8 mouse cellular contexts compared by ENCODE assay signal in genomic region chr13:51314541-51314977, GRCm38 (mm10).
DNase-seq lines count a peak whose midpoint lies in the region; ATAC-seq lines count a peak whose summit lies in the region.

No protein-coding gene starts in this region.

- H3K4me2 ChIP-seq in intestine, embryonic 16.5 days (ENCODE audit: low read depth, low read length) = no peak overlapping the region

- peak overlapping the region; percentile 74 for H3K27ac ChIP-seq in intestine, embryonic 16.5 days (ENCODE audit: low read length)

- peaks cover 33% of the 10 kb centered on the region for H3K4me1 ChIP-seq in intestine, embryonic 16.5 days (ENCODE audit: control insufficient read depth, insufficient read depth, low read length)

- H3K27me3 ChIP-seq in intestine, embryonic 16.5 days (replicated peaks; ENCODE audit: control insufficient read depth, insufficient read depth, low read length) = no peaks in the 10 kb centered on the region

- H3K36me3 ChIP-seq in intestine, embryonic 16.5 days (ENCODE audit: control insufficient read depth, insufficient read depth, low read length) = no peaks in the 10 kb centered on the region

- no peaks in the 10 kb centered on the region for H3K9me3 ChIP-seq in intestine, embryonic 16.5 days (ENCODE audit: control insufficient read depth, low read length)

- no peak overlapping the region; the same call in 1 of the 2 replicates for H3K9ac ChIP-seq in intestine, embryonic 16.5 days (ENCODE audit: low read depth, low read length)

- peak; percentile 8 to 25 for DNase-seq in cerebellum, postnatal 10 days
- DNase-seq in cerebellum, postnatal 36 days = no peak
- peak; percentile 84 for DNase-seq in embryo, embryonic 11.5 days (ENCODE audit: low read depth, low spot score)
- peak; percentile 70 to 85 for DNase-seq in heart, adult 18-20 months
- peak; percentile 38 to 86 for DNase-seq in lung, postnatal 4 days
- DNase-seq in testis, postnatal 14 days (ENCODE audit: low spot score) = peak; percentile 18
- DNase-seq in c-Kit-positive CD71-positive TER-119-positive erythroid progenitor cells, embryonic 14.5 days (ENCODE audit: low spot score) = no peak

- no peak overlapping the region for H3K4me3 ChIP-seq in intestine, embryonic 16.5 days (ENCODE audit: low read length)

- WGBS in intestine, embryonic 16.5 days = 13% methylated on average over 5 of the region's 5 CpGs

- peak; percentile 64 for ATAC-seq in intestine, embryonic 16.5 days

Comparison
In these comparisons a context has a peak if more than half of its experiments do, and no peak if none do; other contexts are left out.
1. DNase-seq: peak in cerebellum, postnatal 10 days (2 of 2), embryo, embryonic 11.5 days (single experiment), heart, adult 18-20 months (2 of 2), lung, postnatal 4 days (2 of 2) and testis, postnatal 14 days (single experiment); none in cerebellum, postnatal 36 days (0 of 2) and c-Kit-positive CD71-positive TER-119-positive erythroid progenitor cells, embryonic 14.5 days (single experiment).